Mouse (Mus musculus) forebrain, embryonic 14.5 days (tissue): ENCODE measurements at regions not wholly inside any gene's neighbourhood (a gene's known extent, or its start where the extent isn't known, plus 50 kb on each side); places are given as distances from the start of the nearest gene placed in this dataset.
"Not testable (repeated sequence)": the region's sequence is repeated elsewhere in the genome, so short reads cannot be mapped to it uniquely, and the experiment has no call there.

Source experiments
- ATAC-seq: fragments of 200-750 bp; cut with Nextera tagmentation; 2 replicates; pipeline ENCODE4 v1.8.0; 2017; ENCODE audit warnings: mild to moderate bottlenecking, moderate library complexity
- DNase-seq: peaks from one replicate; pipeline ENCODE4 v3.0.0-alpha.2; 2015; ENCODE audit warnings: low spot score
- H3K27ac ChIP-seq: fragments of 300-500 bp; sonication (generic); 2 replicates; pipeline ENCODE4 v1.5.1; 2014; ENCODE audit warnings: low read depth, mild to moderate bottlenecking, control low read depth, low read length, moderate library complexity
- H3K27me3 ChIP-seq: fragments of 300-500 bp; sonication (generic); replicated peaks from 2 replicates; pipeline ENCODE4 v1.6.1; 2014; ENCODE audit warnings: low read length, control low read depth, mixed read lengths; ENCODE audit not compliant: control insufficient read depth, insufficient read depth
- H3K36me3 ChIP-seq: fragments of 300-500 bp; sonication (generic); 2 replicates; pipeline ENCODE4 v1.6.1; 2014; ENCODE audit warnings: low read length, control low read depth; ENCODE audit not compliant: control insufficient read depth, insufficient read depth
- H3K4me1 ChIP-seq: fragments of 300-500 bp; sonication (generic); 2 replicates; pipeline ENCODE4 v1.6.1; 2014; ENCODE audit warnings: antibody characterized with exemption, low read length, control low read depth; ENCODE audit not compliant: control insufficient read depth, insufficient read depth
- H3K4me2 ChIP-seq: fragments of 300-500 bp; sonication (generic); 2 replicates; pipeline ENCODE4 v1.6.1; 2014; ENCODE audit warnings: mild to moderate bottlenecking, control low read depth, low read length
- H3K4me3 ChIP-seq: fragments of 300-500 bp; sonication (generic); 2 replicates; pipeline ENCODE4 v1.5.1; 2014; ENCODE audit warnings: low read depth, low read length, control low read depth
- H3K9ac ChIP-seq: fragments of 300-500 bp; sonication (generic); 2 replicates; pipeline ENCODE4 v1.6.1; 2014; ENCODE audit warnings: mild to moderate bottlenecking, low read length, control low read depth, moderate library complexity
- H3K9me3 ChIP-seq: fragments of 300-500 bp; sonication (generic); replicated peaks from 2 replicates; pipeline ENCODE4 v1.6.1; 2016; ENCODE audit warnings: low read length, control low read depth, mixed read lengths; ENCODE audit not compliant: control insufficient read depth
- WGBS: fragments of 180-500 bp; shearing (Covaris S2); extraction: QIAGEN DNeasy Blood & Tissue Kit; methylation state at CpG from one replicate; pipeline ENCODE4 v1.1.7; 2014; 5-methylcytosine and 5-hydroxymethylcytosine counted together

GRCm38 (mm10) chr14:107214391-107214790 is 1108.4 kb downstream of the Trim52 start:
- Histone ChIP-seq H3K4me1 (no peaks in the 10 kb centered on the region), H3K27ac (no peak overlapping the region), H3K9ac (no peak overlapping the region), H3K9me3 (no peaks in the 10 kb centered on the region), H3K36me3 (no peaks in the 10 kb centered on the region), H3K4me2 (no peak overlapping the region), H3K27me3 (no peaks in the 10 kb centered on the region), H3K4me3 (no peak overlapping the region)
- ATAC-seq (no peak), DNase-seq (no peak)
- 90% methylated on average over 2 of the region's 2 CpGs for WGBS

GRCm38 (mm10) chr14:107264182-107264581 is 1158.2 kb downstream of the Trim52 start:
- H3K4me2 ChIP-seq = no peak overlapping the region
- 93% methylated on average over 2 of the region's 2 CpGs for WGBS
- no peak overlapping the region for H3K27ac ChIP-seq
- no peak for DNase-seq
- H3K36me3 ChIP-seq = no peaks in the 10 kb centered on the region
- no peaks in the 10 kb centered on the region for H3K9me3 ChIP-seq
- no peak for ATAC-seq
- no peaks in the 10 kb centered on the region for H3K27me3 ChIP-seq
- no peak overlapping the region for H3K4me3 ChIP-seq
- H3K9ac ChIP-seq = no peak overlapping the region
- no peaks in the 10 kb centered on the region for H3K4me1 ChIP-seq

- DNase-seq, H3K4me2 ChIP-seq, H3K4me3 ChIP-seq, H3K27me3 ChIP-seq, H3K9ac ChIP-seq, H3K36me3 ChIP-seq, ATAC-seq, H3K9me3 ChIP-seq, H3K4me1 ChIP-seq, H3K27ac ChIP-seq: not testable (repeated sequence)
- WGBS = 81% methylated on average over 7 of the region's 7 CpGs
Measured at GRCm38 (mm10) chr14:107280346-107280745, 1174.3 kb downstream of the Trim52 start.

- Histone ChIP-seq H3K4me1 (no peaks in the 10 kb centered on the region), H3K4me3 (no peak overlapping the region), H3K9me3 (no peaks in the 10 kb centered on the region), H3K36me3 (no peaks in the 10 kb centered on the region), H3K4me2 (no peak overlapping the region), H3K9ac (no peak overlapping the region), H3K27ac (no peak overlapping the region), H3K27me3 (no peaks in the 10 kb centered on the region)
- ATAC-seq (peak; percentile 71), DNase-seq (peak; percentile 67)
- 78% methylated on average over 1 of the region's 1 CpGs for WGBS
Measured at GRCm38 (mm10) chr14:107329302-107329701, 1223.3 kb downstream of the Trim52 start.

GRCm38 (mm10) chr14:107340205-107340604 is 1234.2 kb downstream of the Trim52 start:
- H3K9me3 ChIP-seq = no peaks in the 10 kb centered on the region
- no peaks in the 10 kb centered on the region for H3K27me3 ChIP-seq
- H3K4me1 ChIP-seq = no peaks in the 10 kb centered on the region
- no peak overlapping the region for H3K4me2 ChIP-seq
- H3K4me3 ChIP-seq = no peak overlapping the region
- ATAC-seq (no peak), DNase-seq (no peak)
- no peak overlapping the region for H3K27ac ChIP-seq
- H3K9ac ChIP-seq = no peak overlapping the region
- no peaks in the 10 kb centered on the region for H3K36me3 ChIP-seq

GRCm38 (mm10) chr14:107362788-107363187 is 1256.8 kb downstream of the Trim52 start:
- Histone ChIP-seq H3K27me3 (no peaks in the 10 kb centered on the region), H3K4me2 (no peak overlapping the region), H3K27ac (no peak overlapping the region), H3K9ac (no peak overlapping the region), H3K9me3 (no peaks in the 10 kb centered on the region), H3K4me1 (no peaks in the 10 kb centered on the region), H3K4me3 (no peak overlapping the region), H3K36me3 (no peaks in the 10 kb centered on the region)
- WGBS = 46% methylated on average over 1 of the region's 1 CpGs
- no peak for ATAC-seq
- no peak for DNase-seq
